Mouse (Mus musculus): Measurements from ENCODE around the gene Ncl. TPM values are rescaled to one million over a fixed set of nuclear protein-coding genes. Genes with fewer than 3 reads are reported as not detected.

The Ncl gene
- polyA plus RNA-seq, 1 experiment from 2014 or later: 483 TPM

GRCm38 (mm10) chr1:86313772-86314125, 45.5 kb downstream of the Ncl start:
- Histone ChIP-seq H3K4me2 (ENCODE audit: low read depth, severe bottlenecking) (no peak overlapping the region), H3K9ac (ENCODE audit: low read length) (no peak overlapping the region), H3K36me3 (ENCODE audit: control insufficient read depth, insufficient read depth, low read length) (no peaks in the 10 kb centered on the region), H3K27me3 (ENCODE audit: control insufficient read depth, insufficient read depth, low read length) (no peaks in the 10 kb centered on the region), H3K4me1 (ENCODE audit: control insufficient read depth, insufficient read depth, low read length) (no peaks in the 10 kb centered on the region), H3K9me3 (ENCODE audit: control insufficient read depth, low read length) (no peaks in the 10 kb centered on the region), H3K4me3 (ENCODE audit: low read depth, low read length) (no peak overlapping the region), H3K27ac (replicated peaks; ENCODE audit: low read depth, low read length) (no peak overlapping the region)
- DNase-seq (ENCODE audit: low spot score) (no peak), ATAC-seq (ENCODE audit: insufficient number of reproducible peaks, low FRiP score, low TSS enrichment, low read depth) (no peak)
- WGBS: 31% methylated on average over 15 of the region's 15 CpGs

GRCm38 (mm10) chr1:86313096-86313771, 46.0 kb downstream of the Ncl start:
- Histone ChIP-seq H3K9ac (ENCODE audit: low read length) (no peak overlapping the region), H3K4me2 (ENCODE audit: low read depth, severe bottlenecking) (no peak overlapping the region), H3K4me1 (ENCODE audit: control insufficient read depth, insufficient read depth, low read length) (0 out of 2 replicates have a peak, but pooled peaks cover 1% of the 10 kb centered on the region), H3K9me3 (ENCODE audit: control insufficient read depth, low read length) (no peaks in the 10 kb centered on the region), H3K27ac (replicated peaks; ENCODE audit: low read depth, low read length) (no peak overlapping the region), H3K4me3 (ENCODE audit: low read depth, low read length) (no peak overlapping the region), H3K27me3 (ENCODE audit: control insufficient read depth, insufficient read depth, low read length) (no peaks in the 10 kb centered on the region), H3K36me3 (ENCODE audit: control insufficient read depth, insufficient read depth, low read length) (no peaks in the 10 kb centered on the region)
- no peak for ATAC-seq (ENCODE audit: insufficient number of reproducible peaks, low FRiP score, low TSS enrichment, low read depth)
- 48% methylated on average over 16 of the region's 16 CpGs for WGBS
- DNase-seq (ENCODE audit: low spot score): no peak

- no peak overlapping the region for H3K4me3 ChIP-seq (ENCODE audit: low read depth, low read length)
- no peak overlapping the region for H3K27ac ChIP-seq (replicated peaks; ENCODE audit: low read depth, low read length)
- ATAC-seq (ENCODE audit: insufficient number of reproducible peaks, low FRiP score, low TSS enrichment, low read depth) (no peak), DNase-seq (ENCODE audit: low spot score) (no peak)
- H3K9me3 ChIP-seq (ENCODE audit: control insufficient read depth, low read length): no peaks in the 10 kb centered on the region
- H3K36me3 ChIP-seq (ENCODE audit: control insufficient read depth, insufficient read depth, low read length): no peaks in the 10 kb centered on the region
- no peaks in the 10 kb centered on the region for H3K27me3 ChIP-seq (ENCODE audit: control insufficient read depth, insufficient read depth, low read length)
- H3K4me2 ChIP-seq (ENCODE audit: low read depth, severe bottlenecking): no peak overlapping the region
- WGBS: 74% methylated on average over 3 of the region's 3 CpGs
- H3K9ac ChIP-seq (ENCODE audit: low read length): no peak overlapping the region
- H3K4me1 ChIP-seq (ENCODE audit: control insufficient read depth, insufficient read depth, low read length): 0 out of 2 replicates have a peak, but pooled peaks cover 2% of the 10 kb centered on the region
Measured at GRCm38 (mm10) chr1:86312269-86312668, 46.9 kb downstream of the Ncl start.

GRCm38 (mm10) chr1:86311467-86312005, 47.7 kb downstream of the Ncl start:
- no peaks in the 10 kb centered on the region for H3K27me3 ChIP-seq (ENCODE audit: control insufficient read depth, insufficient read depth, low read length)
- DNase-seq (ENCODE audit: low spot score) (no peak), ATAC-seq (ENCODE audit: insufficient number of reproducible peaks, low FRiP score, low TSS enrichment, low read depth) (no peak)
- 30% methylated on average over 10 of the region's 10 CpGs for WGBS
- 0 out of 2 replicates have a peak, but pooled peaks cover 2% of the 10 kb centered on the region for H3K4me1 ChIP-seq (ENCODE audit: control insufficient read depth, insufficient read depth, low read length)
- H3K36me3 ChIP-seq (ENCODE audit: control insufficient read depth, insufficient read depth, low read length): no peaks in the 10 kb centered on the region
- no peak overlapping the region for H3K27ac ChIP-seq (replicated peaks; ENCODE audit: low read depth, low read length)
- H3K9me3 ChIP-seq (ENCODE audit: control insufficient read depth, low read length): no peaks in the 10 kb centered on the region
- no peak overlapping the region for H3K9ac ChIP-seq (ENCODE audit: low read length)
- no peak overlapping the region for H3K4me3 ChIP-seq (ENCODE audit: low read depth, low read length)
- H3K4me2 ChIP-seq (ENCODE audit: low read depth, severe bottlenecking): no peak overlapping the region

- Histone ChIP-seq H3K4me1 (ENCODE audit: control insufficient read depth, insufficient read depth, low read length) (0 out of 2 replicates have a peak, but pooled peaks cover 2% of the 10 kb centered on the region), H3K9me3 (ENCODE audit: control insufficient read depth, low read length) (no peaks in the 10 kb centered on the region), H3K36me3 (ENCODE audit: control insufficient read depth, insufficient read depth, low read length) (no peaks in the 10 kb centered on the region), H3K4me3 (ENCODE audit: low read depth, low read length) (no peak overlapping the region), H3K4me2 (ENCODE audit: low read depth, severe bottlenecking) (no peak overlapping the region), H3K27me3 (ENCODE audit: control insufficient read depth, insufficient read depth, low read length) (no peaks in the 10 kb centered on the region), H3K27ac (replicated peaks; ENCODE audit: low read depth, low read length) (no peak overlapping the region), H3K9ac (ENCODE audit: low read length) (no peak overlapping the region)
- ATAC-seq (ENCODE audit: insufficient number of reproducible peaks, low FRiP score, low TSS enrichment, low read depth) (no peak), DNase-seq (ENCODE audit: low spot score) (no peak)
- WGBS: 30% methylated on average over 15 of the region's 15 CpGs
Measured at GRCm38 (mm10) chr1:86310536-86311310, 48.5 kb downstream of the Ncl start.

GRCm38 (mm10) chr1:86309270-86309833, 49.8 kb downstream of the Ncl start:
- H3K9ac ChIP-seq (ENCODE audit: low read length): no peak overlapping the region
- 0 out of 2 replicates have a peak, but pooled peaks cover 2% of the 10 kb centered on the region for H3K4me1 ChIP-seq (ENCODE audit: control insufficient read depth, insufficient read depth, low read length)
- DNase-seq (ENCODE audit: low spot score) (no peak), ATAC-seq (ENCODE audit: insufficient number of reproducible peaks, low FRiP score, low TSS enrichment, low read depth) (no peak)
- no peaks in the 10 kb centered on the region for H3K36me3 ChIP-seq (ENCODE audit: control insufficient read depth, insufficient read depth, low read length)
- H3K9me3 ChIP-seq (ENCODE audit: control insufficient read depth, low read length): 0 out of 2 replicates have a peak, but pooled peaks cover 3% of the 10 kb centered on the region
- no peak overlapping the region for H3K4me3 ChIP-seq (ENCODE audit: low read depth, low read length)
- peaks cover 10% of the 10 kb centered on the region for H3K27me3 ChIP-seq (ENCODE audit: control insufficient read depth, insufficient read depth, low read length)
- no peak overlapping the region for H3K4me2 ChIP-seq (ENCODE audit: low read depth, severe bottlenecking)
- no peak overlapping the region for H3K27ac ChIP-seq (replicated peaks; ENCODE audit: low read depth, low read length)
- WGBS: 84% methylated on average over 7 of the region's 7 CpGs

GRCm38 (mm10) chr1:86307871-86308641, 51.1 kb downstream of the Ncl start:
- peaks cover 21% of the 10 kb centered on the region for H3K27me3 ChIP-seq (ENCODE audit: control insufficient read depth, insufficient read depth, low read length)
- no peak overlapping the region for H3K4me3 ChIP-seq (ENCODE audit: low read depth, low read length)
- no peaks in the 10 kb centered on the region for H3K36me3 ChIP-seq (ENCODE audit: control insufficient read depth, insufficient read depth, low read length)
- no peak overlapping the region for H3K4me2 ChIP-seq (ENCODE audit: low read depth, severe bottlenecking)
- H3K9ac ChIP-seq (ENCODE audit: low read length): no peak overlapping the region
- WGBS: 49% methylated on average over 4 of the region's 4 CpGs
- no peak overlapping the region for H3K27ac ChIP-seq (replicated peaks; ENCODE audit: low read depth, low read length)
- 0 out of 2 replicates have a peak, but pooled peaks cover 3% of the 10 kb centered on the region for H3K9me3 ChIP-seq (ENCODE audit: control insufficient read depth, low read length)
- ATAC-seq (ENCODE audit: insufficient number of reproducible peaks, low FRiP score, low TSS enrichment, low read depth) (no peak), DNase-seq (ENCODE audit: low spot score) (no peak)
- H3K4me1 ChIP-seq (ENCODE audit: control insufficient read depth, insufficient read depth, low read length): 0 out of 2 replicates have a peak, but pooled peaks cover 2% of the 10 kb centered on the region

All from limb, embryonic 11.5 days (tissue).